Mouse (Mus musculus): Measurements from ENCODE around the gene Hist1h2ab. TPM values are rescaled to one million over a fixed set of nuclear protein-coding genes. Genes with fewer than 3 reads are reported as not detected.
"Not testable (repeated sequence)": the region's sequence is repeated elsewhere in the genome, so short reads cannot be mapped to it uniquely, and the experiment has no call there.

Gene Hist1h2ab
- polyA plus RNA-seq, 1 experiment, result 40.3 TPM

DNA sequence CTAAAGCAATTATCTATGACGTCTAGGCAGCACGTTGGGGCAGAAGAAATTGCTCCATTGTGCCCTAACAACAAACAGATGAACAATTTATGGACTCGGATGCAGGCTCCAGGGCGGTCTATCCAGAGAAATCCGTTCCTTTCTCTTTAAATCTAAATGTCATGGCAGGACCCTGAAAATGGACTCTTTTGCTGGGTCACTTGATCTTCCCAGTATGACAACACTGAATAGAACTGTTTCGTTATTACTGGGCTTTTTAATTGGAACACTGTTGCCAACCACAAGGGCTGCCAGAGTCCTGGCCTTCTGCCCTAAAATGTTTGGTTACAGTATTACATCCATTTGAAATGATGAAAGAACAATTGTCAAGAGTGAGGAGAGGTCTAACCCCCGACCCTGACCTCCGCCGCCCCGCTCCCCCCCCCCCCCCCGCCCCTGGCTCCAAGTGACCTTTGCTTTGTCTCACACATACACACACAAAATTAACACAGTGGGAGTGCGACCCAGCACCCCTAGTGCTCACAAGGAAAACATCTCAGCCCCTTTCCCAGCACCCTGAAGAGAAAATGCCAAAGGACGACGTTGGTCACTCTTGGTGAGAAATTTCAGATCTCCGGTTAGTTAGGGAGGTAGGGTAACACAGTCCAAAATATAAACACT, 41.1 kb upstream of the Hist1h2ab start:
- H3K36me3 ChIP-seq (ENCODE audit: control insufficient read depth, insufficient read depth, low read length), result no peaks in the 10 kb centered on the region
- TF ChIP-seq CTCF (IDR thresholded peaks at IDR 0.05; ENCODE audit: extremely low read depth, insufficient read depth, insufficient read length, insufficient replicate concordance) (no peak), POLR2A (IDR thresholded peaks at IDR 0.05; ENCODE audit: low read depth, low read length) (no peak)
- H3K4me1 ChIP-seq (ENCODE audit: control insufficient read depth, insufficient read depth, insufficient read length), result peaks cover 6% of the 10 kb centered on the region; the same call in 1 of the 2 replicates
- WGBS, result 39% methylated on average over 12 of the region's 15 CpGs
- no peaks in the 10 kb centered on the region for H3K27me3 ChIP-seq (ENCODE audit: control insufficient read depth, insufficient read depth, low read length)
- H3K27ac ChIP-seq (ENCODE audit: insufficient read depth, low read length), result peak overlapping the region; percentile 85
- no peak for DNase-seq (ENCODE audit: low read depth in 1 of 2, low spot score in 2 of 2)
- peak overlapping the region; percentile 76 for H3K4me3 ChIP-seq (ENCODE audit: extremely low read depth, insufficient read depth, insufficient read length)

DNA sequence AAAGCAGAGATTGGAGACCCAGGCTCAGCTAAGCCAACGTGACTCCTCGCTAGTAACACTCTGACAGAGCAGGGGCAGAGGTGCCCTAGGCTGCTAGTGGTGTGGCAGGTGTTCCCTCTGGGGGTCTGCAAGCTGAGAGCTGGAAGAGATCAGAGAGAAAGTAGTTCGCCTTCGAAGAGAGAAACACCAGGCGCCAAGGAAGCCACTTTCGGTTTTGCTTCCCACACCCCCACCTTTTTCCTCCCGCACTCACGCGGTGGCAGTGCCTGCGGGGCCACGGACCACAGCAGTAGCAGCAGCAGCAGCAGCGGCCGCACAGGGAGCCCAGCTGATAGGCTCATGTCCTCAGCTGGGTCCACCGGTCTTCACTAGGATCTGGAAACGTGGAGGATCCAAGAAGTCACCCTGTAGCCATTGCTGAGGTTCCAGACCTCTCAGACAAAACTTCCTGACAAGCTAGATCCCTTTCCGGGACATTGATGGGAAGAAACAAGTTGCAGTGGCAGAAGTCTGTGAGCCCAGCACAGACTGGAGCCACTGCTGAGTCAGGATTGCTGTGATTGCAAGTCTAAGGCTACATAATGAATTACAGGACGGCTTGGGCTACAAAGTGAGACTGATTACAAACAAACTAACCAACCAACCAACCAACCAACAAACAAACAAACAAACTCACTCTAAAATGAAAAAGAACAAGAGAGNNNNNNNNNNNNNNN, 40.4 kb upstream of the Hist1h2ab start, which contains the start of gene Hfe:
TSS of gene Hfe (minus strand) at position 481 of the 716 bp plus-strand sequence.
- Histone ChIP-seq H3K4me3 (ENCODE audit: extremely low read depth, insufficient read depth, insufficient read length) (peak within 1 kb of the TSS; percentile 76), H3K27ac (ENCODE audit: insufficient read depth, low read length) (peak within 1 kb of the TSS; percentile 85), H3K27me3 (ENCODE audit: control insufficient read depth, insufficient read depth, low read length) (no peaks in the 10 kb centered on the region), H3K36me3 (ENCODE audit: control insufficient read depth, insufficient read depth, low read length) (no peaks in the 10 kb centered on the region), H3K4me1 (ENCODE audit: control insufficient read depth, insufficient read depth, insufficient read length) (peaks cover 6% of the 10 kb centered on the region; the same call in 1 of the 2 replicates)
- WGBS, result 4% methylated on average over 17 of the region's 17 CpGs
- TF ChIP-seq CTCF (IDR thresholded peaks at IDR 0.05; ENCODE audit: extremely low read depth, insufficient read depth, insufficient read length, insufficient replicate concordance) (no peak), POLR2A (IDR thresholded peaks at IDR 0.05; ENCODE audit: low read depth, low read length) (no peak; the same call in 1 of the 2 replicates)
- DNase-seq (ENCODE audit: low read depth in 1 of 2, low spot score in 2 of 2), result peak; percentile 45 to 62

DNA sequence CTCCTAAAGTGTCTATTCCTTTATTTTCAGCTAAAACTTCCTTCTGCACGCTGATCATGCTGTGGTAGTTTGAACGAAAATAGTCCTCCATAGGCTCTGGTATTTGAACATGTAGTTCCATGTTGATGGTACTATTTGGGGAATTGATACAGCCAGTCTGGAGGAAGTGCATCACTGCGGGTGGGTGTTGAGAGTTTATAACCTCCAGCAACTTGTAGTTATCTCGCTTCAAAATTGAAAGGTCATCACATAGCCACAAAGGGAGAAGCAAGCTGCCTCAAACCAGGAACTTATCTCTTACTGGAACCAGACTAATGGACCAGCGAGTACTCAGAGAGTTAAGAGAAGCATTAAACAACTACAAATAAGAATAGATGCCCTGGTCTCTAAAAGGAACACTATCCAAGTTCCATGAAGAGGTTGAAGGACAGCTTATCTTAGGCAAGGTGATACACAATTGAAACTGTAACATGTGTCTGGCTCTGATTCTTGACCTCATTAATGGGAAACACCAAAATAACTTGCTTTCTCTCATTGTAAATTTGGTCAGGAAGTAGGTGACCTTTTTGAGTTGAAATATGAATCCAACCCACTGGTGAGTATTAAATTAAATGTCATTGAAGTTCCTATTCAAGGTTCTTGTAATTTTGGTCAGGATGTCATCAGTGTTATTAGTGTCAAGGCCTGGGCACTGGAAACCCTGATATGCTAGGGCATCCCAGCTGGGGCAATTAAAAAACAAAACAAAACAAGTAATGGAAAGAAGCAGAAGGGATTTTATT, 34.5 kb upstream of the Hist1h2ab start:
- no peak for DNase-seq (ENCODE audit: low read depth in 1 of 2, low spot score in 2 of 2)
- Histone ChIP-seq H3K4me3 (ENCODE audit: extremely low read depth, insufficient read depth, insufficient read length) (no peak overlapping the region), H3K36me3 (ENCODE audit: control insufficient read depth, insufficient read depth, low read length) (no peaks in the 10 kb centered on the region), H3K27ac (ENCODE audit: insufficient read depth, low read length) (peak overlapping the region; percentile 70; the same call in 1 of the 2 replicates), H3K27me3 (ENCODE audit: control insufficient read depth, insufficient read depth, low read length) (no peaks in the 10 kb centered on the region), H3K4me1 (ENCODE audit: control insufficient read depth, insufficient read depth, insufficient read length) (peaks cover 4% of the 10 kb centered on the region; the same call in 1 of the 2 replicates)
- TF ChIP-seq POLR2A (IDR thresholded peaks at IDR 0.05; ENCODE audit: low read depth, low read length) (no peak), CTCF (IDR thresholded peaks at IDR 0.05; ENCODE audit: extremely low read depth, insufficient read depth, insufficient read length, insufficient replicate concordance) (no peak)
- WGBS, result 58% methylated on average over 5 of the region's 5 CpGs

DNA sequence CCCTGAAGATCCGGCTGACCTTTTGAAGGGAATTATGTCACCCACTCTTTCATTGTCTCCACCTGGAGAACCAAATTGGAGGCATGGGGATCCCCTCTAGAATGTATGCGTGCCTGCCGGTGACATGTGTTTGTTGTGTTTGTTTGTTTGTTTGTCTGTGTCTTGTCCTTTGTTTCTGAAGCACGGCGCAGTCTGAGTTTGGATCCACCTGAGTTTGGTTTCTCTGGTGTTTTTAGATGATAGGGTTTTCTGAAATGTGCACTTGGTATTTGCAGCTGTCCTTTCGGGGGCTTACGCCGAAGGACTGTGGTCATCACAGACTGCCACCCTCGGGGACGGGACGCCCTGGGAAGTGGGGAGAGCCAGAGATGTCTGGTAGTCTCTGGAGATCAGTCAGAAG, 33.8 kb upstream of the Hist1h2ab start:
- Histone ChIP-seq H3K4me1 (ENCODE audit: control insufficient read depth, insufficient read depth, insufficient read length) (peaks cover 1% of the 10 kb centered on the region; the same call in 1 of the 2 replicates), H3K36me3 (ENCODE audit: control insufficient read depth, insufficient read depth, low read length) (no peaks in the 10 kb centered on the region), H3K4me3 (ENCODE audit: extremely low read depth, insufficient read depth, insufficient read length) (no peak overlapping the region), H3K27me3 (ENCODE audit: control insufficient read depth, insufficient read depth, low read length) (no peaks in the 10 kb centered on the region), H3K27ac (ENCODE audit: insufficient read depth, low read length) (peak overlapping the region; percentile 70)
- TF ChIP-seq CTCF (IDR thresholded peaks at IDR 0.05; ENCODE audit: extremely low read depth, insufficient read depth, insufficient read length, insufficient replicate concordance), result no peak
- no peak for TF ChIP-seq POLR2A (IDR thresholded peaks at IDR 0.05; ENCODE audit: low read depth, low read length)
- WGBS, result 72% methylated on average over 11 of the region's 11 CpGs
- DNase-seq (ENCODE audit: low read depth in 1 of 2, low spot score in 2 of 2), result no peak

- H3K4me3 ChIP-seq (ENCODE audit: extremely low read depth, insufficient read depth, insufficient read length); H3K36me3 ChIP-seq (ENCODE audit: control insufficient read depth, insufficient read depth, low read length); DNase-seq (ENCODE audit: low read depth in 1 of 2, low spot score in 2 of 2); H3K4me1 ChIP-seq (ENCODE audit: control insufficient read depth, insufficient read depth, insufficient read length); H3K27me3 ChIP-seq (ENCODE audit: control insufficient read depth, insufficient read depth, low read length): not testable (repeated sequence)
- H3K27ac ChIP-seq (ENCODE audit: insufficient read depth, low read length), result peak overlapping the region; percentile 70
- WGBS, result 45% methylated on average over 2 of the region's 2 CpGs
Observed at GRCm38 (mm10) chr13:23717593-23718245, 33.2 kb upstream of the Hist1h2ab start.

DNA sequence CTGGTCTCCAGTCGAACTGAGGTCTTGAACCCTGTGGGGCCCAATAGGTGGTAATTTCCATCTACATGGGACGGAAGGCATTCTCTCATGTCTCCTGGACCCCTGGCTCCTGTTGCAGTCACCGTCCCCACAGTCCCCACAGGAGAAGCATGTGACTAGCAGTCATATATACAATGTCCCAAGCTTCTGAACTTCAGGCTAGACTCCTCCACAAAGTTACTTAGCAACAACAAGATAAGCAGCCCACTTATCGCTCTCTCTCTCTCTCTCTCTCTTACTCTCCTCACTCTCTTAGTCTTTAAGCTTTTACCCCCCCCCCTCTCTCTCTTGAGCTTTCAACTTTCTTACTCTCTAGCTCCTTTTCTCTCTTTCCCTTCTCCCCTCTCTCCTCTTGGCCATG, 26.7 kb upstream of the Hist1h2ab start:
- H3K36me3 ChIP-seq (ENCODE audit: control insufficient read depth, insufficient read depth, low read length), result no peaks in the 10 kb centered on the region
- H3K27ac ChIP-seq (ENCODE audit: insufficient read depth, low read length), result no peak overlapping the region
- TF ChIP-seq CTCF (IDR thresholded peaks at IDR 0.05; ENCODE audit: extremely low read depth, insufficient read depth, insufficient read length, insufficient replicate concordance) (no peak), POLR2A (IDR thresholded peaks at IDR 0.05; ENCODE audit: low read depth, low read length) (no peak)
- H3K27me3 ChIP-seq (ENCODE audit: control insufficient read depth, insufficient read depth, low read length), result no peaks in the 10 kb centered on the region
- no peak for DNase-seq (ENCODE audit: low read depth in 1 of 2, low spot score in 2 of 2)
- 87% methylated on average over 4 of the region's 4 CpGs for WGBS
- no peak overlapping the region for H3K4me3 ChIP-seq (ENCODE audit: extremely low read depth, insufficient read depth, insufficient read length)
- no peaks in the 10 kb centered on the region; the same call in 1 of the 2 replicates for H3K4me1 ChIP-seq (ENCODE audit: control insufficient read depth, insufficient read depth, insufficient read length)
